Mouse (Mus musculus) liver, adult 2 months (tissue): Measurements from ENCODE around the gene Gja4.

ENCODE experiments used
- CTCF ChIP-seq: fragments of 200-500 bp; IDR thresholded peaks from 2 replicates; pipeline ENCODE4 v1.5.1; 2011; ENCODE audit warnings: low read depth, low read length, control low read depth
- POLR2A ChIP-seq: fragments of 200-500 bp; IDR thresholded peaks from 2 replicates; pipeline ENCODE4 v1.6.1; 2011; ENCODE audit warnings: low read length, control low read depth; ENCODE audit not compliant: insufficient read depth; ENCODE audit errors: extremely low read depth

DNA sequence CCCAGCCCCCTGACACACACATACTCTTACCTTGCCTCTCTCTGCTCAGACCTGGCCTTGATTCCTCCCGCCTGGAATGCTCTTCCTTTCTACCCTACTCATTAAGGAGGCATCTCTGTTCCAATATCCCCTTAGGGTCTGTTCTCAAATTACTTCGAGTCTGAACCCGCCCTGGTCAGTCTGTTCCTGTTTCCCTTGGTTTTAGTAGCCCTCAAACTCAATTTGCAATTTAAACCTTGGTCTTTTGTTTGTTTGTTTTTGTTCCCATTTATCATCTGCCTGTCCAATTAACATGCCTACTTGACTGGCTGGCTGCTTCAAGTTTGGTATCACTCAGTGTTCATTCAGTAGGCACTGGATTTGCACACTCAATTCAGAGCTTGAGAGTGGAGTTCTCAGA is 15.2 kb upstream of the Gja4 start:
- TF ChIP-seq POLR2A (no peak), CTCF (no peak)
